Mouse (Mus musculus): Measurements from ENCODE around the gene Ttc23.

Gene Ttc23

GRCm38 (mm10) chr7:67695906-67696305, 48.7 kb downstream of the Ttc23 start:
- no peak for DNase-seq (ENCODE audit: low read depth, low spot score)

GRCm38 (mm10) chr7:67697892-67698630, 50.9 kb downstream of the Ttc23 start:
- no peak for DNase-seq (ENCODE audit: low read depth, low spot score)

GRCm38 (mm10) chr7:67699301-67699700, 52.1 kb downstream of the Ttc23 start:
- no peak for DNase-seq (ENCODE audit: low read depth, low spot score)

- no peak for DNase-seq (ENCODE audit: low read depth, low spot score)
Measured at GRCm38 (mm10) chr7:67700846-67701245, 53.6 kb downstream of the Ttc23 start.

- DNase-seq (ENCODE audit: low read depth, low spot score) = no peak
Measured at GRCm38 (mm10) chr7:67701252-67701914, 54.2 kb downstream of the Ttc23 start.

GRCm38 (mm10) chr7:67708160-67708559, 61.0 kb downstream of the Ttc23 start:
- no peak for DNase-seq (ENCODE audit: low read depth, low spot score)

DNA sequence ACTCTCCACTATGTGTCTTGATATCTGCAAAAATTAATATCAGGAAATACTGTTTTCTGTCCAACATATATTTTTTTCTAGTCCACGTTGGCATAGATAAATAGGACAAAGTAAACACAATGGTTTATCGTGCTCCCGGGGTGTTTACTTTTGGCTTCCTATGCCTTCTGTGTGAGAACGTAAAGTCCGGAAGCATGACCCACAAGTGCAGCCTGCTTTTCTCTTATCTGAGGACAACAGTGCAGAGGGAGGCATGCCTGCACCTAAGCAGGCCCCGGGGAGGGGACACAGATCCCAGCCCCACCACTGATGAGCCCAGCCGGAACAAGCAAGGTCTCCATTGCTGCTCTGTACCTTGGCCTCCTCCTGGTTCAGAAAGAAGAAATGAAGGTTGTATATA, 63.0 kb downstream of the Ttc23 start:
- no peak for DNase-seq (ENCODE audit: low read depth, low spot score)

- DNase-seq (ENCODE audit: low read depth, low spot score) = peak; percentile 15
Measured at GRCm38 (mm10) chr7:67713820-67714510, 66.8 kb downstream of the Ttc23 start.

DNA sequence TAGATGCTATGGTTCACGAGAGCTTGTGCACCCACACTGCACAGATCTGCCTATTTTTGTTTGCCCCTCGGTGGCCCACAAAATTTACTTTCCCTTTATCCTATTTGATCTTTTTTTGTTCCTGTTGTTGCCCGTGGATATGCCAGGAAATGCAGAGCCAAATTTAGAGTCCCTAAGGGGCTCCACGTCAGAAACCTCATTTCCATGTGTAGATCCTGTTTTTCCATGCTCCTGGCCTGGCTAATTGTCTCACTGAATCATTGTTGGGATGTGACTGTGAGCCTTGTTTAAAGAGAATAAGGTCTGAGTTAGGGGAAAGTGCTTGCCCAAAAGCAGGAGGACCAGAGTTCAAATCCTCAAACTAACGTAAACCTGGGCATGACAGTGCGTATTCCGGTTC, 68.0 kb downstream of the Ttc23 start:
- DNase-seq (ENCODE audit: low read depth, low spot score) = no peak

DNA sequence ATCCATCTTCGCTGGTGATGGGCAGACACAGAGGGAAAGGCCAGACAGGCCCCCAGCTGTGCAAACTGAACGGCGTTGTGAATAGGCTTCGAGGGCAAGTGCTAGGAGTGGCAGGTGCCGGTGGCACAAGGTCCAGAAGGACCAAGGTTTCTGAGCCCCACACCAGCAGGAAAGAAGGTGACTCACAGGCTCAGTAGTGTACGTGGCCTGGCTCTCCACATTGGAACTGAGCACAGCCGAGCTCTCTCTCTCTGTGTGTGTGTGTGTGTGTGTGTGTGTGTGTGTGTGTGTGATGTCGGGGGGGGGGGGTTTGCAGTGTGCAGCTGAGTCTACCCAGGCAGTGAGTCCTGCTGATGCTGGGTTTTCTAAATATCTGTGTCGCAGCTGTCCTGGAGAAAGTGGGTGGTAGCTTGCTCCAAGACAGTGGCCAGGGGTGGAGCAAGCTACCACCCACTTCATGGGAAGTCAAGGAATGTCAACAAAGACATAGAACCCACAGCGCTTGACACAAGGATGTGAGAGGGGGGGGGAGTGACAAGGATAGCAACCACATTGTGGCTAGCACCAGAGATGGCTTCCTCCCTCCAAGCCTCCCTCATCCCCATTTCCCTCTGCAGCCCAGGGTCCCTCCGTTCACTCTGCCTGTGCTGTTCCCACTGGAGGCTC, 69.1 kb downstream of the Ttc23 start:
- DNase-seq (ENCODE audit: low read depth, low spot score) = no peak

GRCm38 (mm10) chr7:67716925-67717324, 69.7 kb downstream of the Ttc23 start:
- DNase-seq (ENCODE audit: low read depth, low spot score) = no peak

DNA sequence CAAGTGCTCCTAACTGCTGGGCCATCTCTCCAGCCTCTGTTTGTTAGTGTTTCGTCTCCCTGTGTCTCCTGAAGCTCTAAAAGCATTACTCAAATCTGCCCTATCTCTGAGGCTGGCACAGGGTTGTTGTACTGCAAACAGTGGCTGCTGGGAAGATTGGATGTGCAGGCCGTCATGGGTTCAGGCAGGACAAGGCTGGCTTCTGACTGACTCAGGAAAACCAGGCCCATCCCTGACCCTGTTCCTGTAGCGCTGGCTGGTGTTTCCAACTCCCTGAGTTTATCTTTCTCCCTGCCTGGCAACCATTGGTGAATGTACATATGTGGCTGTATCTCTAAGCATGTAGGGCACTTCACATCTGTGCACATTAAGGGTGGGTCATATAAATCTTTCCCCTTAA, 70.3 kb downstream of the Ttc23 start:
- no peak for DNase-seq (ENCODE audit: low read depth, low spot score)

GRCm38 (mm10) chr7:67718804-67719203, 71.6 kb downstream of the Ttc23 start:
- DNase-seq (ENCODE audit: low read depth, low spot score) = no peak

DNA sequence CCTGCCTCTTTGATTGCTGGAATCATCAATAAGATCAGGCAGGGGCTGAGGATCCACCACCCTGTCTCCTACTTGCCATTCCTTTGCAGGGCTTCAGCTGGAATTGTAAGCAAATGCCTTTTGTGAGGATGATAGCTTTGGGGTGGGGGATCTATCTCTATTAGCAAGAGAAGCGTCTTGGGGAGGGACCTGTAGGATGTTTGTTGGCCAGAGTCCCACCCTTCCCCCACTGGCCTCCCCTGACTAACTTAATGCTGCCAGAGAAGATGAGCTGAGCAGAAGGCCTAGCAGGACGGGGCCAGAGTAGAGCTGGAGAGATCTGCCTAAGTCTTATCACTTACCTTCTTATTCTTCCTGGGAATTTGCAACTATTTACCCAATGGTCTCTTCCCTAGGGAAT, 75.0 kb downstream of the Ttc23 start:
- no peak for DNase-seq (ENCODE audit: low read depth, low spot score)

DNA sequence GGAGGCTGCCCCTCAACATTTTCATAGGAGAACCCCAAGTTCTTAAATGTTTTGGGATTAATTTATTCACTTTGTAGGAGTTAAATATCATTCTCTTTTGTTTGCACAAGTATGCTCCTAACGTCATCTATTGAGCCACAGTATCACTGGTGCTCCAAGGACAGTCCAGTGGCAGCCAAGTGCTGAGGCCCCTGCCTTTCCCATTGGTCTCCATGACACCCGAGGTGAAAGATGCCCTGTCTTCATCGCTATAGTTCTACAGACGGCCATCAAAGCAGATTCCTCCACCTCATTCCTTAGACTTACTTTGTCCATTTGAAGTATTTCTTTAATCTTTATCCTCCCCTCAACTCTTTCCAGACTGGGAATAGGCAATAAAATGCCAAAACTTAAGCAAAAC, 77.3 kb downstream of the Ttc23 start:
- no peak for DNase-seq (ENCODE audit: low read depth, low spot score)

DNA sequence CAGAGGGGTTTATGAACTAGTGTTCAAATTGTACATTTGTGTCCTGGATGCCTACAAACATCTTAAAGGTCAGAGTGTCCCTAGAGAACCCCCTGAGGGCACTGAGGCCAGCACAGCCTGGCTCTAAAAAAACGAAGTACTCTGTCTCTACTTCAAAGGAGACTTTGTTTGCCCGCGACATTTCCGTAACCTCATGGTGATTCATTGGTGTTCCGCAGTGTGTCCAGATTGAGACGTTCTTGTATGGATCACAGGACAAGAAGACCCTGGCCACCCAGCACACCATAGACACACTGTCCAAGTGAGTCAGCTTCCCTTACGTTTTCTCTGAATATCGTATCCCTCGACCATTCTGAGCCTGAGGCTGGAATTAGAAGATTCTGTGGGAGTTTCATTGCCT, 77.8 kb downstream of the Ttc23 start:
- DNase-seq (ENCODE audit: low read depth, low spot score) = no peak

- no peak for DNase-seq (ENCODE audit: low read depth, low spot score)
Measured at GRCm38 (mm10) chr7:67728203-67728602, 81.0 kb downstream of the Ttc23 start.

DNA sequence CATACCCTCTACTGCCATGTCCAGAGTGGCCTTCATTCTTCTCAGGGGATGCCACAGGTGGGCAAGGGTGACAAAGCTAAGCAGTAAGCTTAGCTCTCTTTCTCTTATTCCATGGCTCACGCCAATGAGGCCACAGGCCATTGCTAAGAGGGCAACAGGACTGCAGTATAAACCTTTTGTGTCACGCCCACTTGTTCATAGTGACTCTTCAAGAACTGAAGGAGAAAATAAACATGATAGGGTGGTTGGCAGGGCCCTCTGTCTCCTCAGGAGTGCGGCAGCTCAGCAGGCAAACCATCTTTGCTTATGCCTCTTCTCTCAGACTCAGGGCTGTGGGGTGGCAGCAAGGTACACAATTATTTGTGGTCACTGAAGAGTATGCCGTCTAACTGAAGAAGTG, 81.6 kb downstream of the Ttc23 start:
- DNase-seq (ENCODE audit: low read depth, low spot score) = no peak

GRCm38 (mm10) chr7:67730431-67731110, 83.4 kb downstream of the Ttc23 start:
- no peak for DNase-seq (ENCODE audit: low read depth, low spot score)

DNA sequence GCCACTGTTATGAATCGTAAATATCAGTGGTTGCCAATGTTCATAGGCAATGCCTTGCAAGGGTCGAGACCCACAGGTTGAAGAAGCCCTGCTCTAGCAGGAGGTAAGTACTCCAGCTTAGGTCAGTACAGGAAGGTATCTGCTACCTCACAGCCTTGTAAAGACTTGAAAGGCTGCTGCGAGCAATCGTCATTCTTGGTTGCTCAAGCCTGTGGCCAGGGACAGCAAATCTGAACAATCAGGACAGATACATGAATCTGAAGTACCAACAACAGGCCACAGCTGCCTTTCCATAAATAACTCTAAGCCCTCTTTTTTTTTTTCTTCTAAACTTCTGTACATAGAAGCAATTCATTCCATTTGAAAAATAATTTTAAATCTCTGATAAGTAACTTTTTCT, 85.1 kb downstream of the Ttc23 start:
- DNase-seq (ENCODE audit: low read depth, low spot score) = no peak

- no peak for DNase-seq (ENCODE audit: low read depth, low spot score)
Measured at GRCm38 (mm10) chr7:67740382-67740781, 93.2 kb downstream of the Ttc23 start.

DNA sequence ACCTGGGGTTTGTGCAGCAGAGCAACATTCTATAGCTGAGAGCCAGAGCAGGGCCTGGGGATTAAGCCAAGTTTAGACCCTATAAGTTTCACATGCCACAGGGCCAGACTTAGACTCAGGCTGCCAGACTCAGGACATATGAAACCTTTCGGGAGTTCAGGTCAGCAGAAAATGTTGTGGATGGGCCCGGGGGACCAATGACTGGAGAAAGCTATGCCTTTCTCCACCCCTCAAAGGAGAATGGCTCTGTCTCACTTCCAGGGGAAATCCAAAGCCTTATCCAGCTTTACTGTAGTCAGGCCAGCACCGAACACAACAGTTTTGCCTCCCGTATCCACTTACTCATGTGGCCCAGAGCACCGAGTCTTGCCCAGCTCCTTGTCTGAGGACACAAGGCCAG, 93.6 kb downstream of the Ttc23 start:
- no peak for DNase-seq (ENCODE audit: low read depth, low spot score)

All from retina, adult 2 months (tissue).